Mouse (Mus musculus) bone marrow macrophage, adult 2 months (primary cell): ENCODE measurements around the gene Pgbd1. TPM values are rescaled to one million over a fixed set of nuclear protein-coding genes. Genes with fewer than 3 reads are reported as not detected.
"Not testable (repeated sequence)": the region's sequence is repeated elsewhere in the genome, so short reads cannot be mapped to it uniquely, and the experiment has no call there.

Experiments used
- H3K27ac ChIP-seq: 2 replicates; pipeline ENCODE4 v1.5.1; 2012; ENCODE audit warnings: low read depth, low read length; ENCODE audit not compliant: insufficient read depth
- H3K4me1 ChIP-seq: 2 replicates; pipeline ENCODE4 v1.6.1; 2012; ENCODE audit warnings: low read length; ENCODE audit not compliant: control insufficient read depth, insufficient read depth
- H3K4me3 ChIP-seq: 2 replicates; pipeline ENCODE4 v1.5.1; 2012; ENCODE audit warnings: mild to moderate bottlenecking, low read length, moderate library complexity; ENCODE audit not compliant: insufficient read depth
- CTCF ChIP-seq: IDR thresholded peaks from 2 replicates; pipeline ENCODE4 v1.5.1; 2012; ENCODE audit warnings: low read depth, mild to moderate bottlenecking, low read length, moderate library complexity
- POLR2A ChIP-seq: IDR thresholded peaks from 2 replicates; pipeline ENCODE4 v1.6.1; 2012; ENCODE audit warnings: mild to moderate bottlenecking, low read depth, low read length, borderline replicate concordance
- polyA plus RNA-seq: library from polyadenylated mRNA; stranded (reverse); fragments of >200 nt; gene quantifications from 2 replicates; pipeline ENCODE4 v1.2.4, GENCODE M21; 2012; ENCODE audit not compliant: missing spikeins, insufficient read depth, insufficient read length

Gene Pgbd1
- 0.17 and 0.65 TPM in 2 replicates for polyA plus RNA-seq

DNA sequence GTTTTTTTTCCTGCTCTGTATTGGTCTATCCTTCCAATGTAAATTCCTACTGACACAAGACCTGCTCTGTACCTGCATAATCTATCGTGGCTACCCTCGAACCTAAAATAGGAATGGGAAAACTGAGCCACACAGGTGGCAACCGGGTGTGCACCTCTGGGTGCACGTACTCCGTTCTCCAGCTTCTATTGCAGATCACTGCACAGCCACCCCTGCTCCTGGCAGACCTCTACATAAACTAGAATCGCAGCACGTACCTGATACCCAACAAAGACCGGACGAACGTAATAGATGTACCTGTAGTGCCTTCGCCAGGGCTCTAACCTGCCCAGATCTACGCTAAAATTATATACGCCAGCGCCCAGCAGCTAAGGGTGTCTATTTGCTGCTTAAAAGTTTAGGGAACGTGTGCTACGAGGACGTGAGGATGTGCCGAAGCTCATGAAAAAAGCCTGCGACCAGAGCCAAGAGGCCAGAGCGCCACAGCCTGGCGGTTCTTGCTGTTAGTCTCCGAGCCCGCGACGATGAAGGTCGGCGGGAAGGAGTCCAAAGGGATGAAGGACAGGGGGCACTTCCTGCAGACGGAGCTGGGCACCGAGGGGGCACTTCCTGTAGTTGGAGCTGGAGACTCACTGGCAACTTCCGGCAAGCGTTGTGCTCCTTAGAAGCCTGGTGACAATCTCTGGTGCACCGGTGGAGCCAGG lies at the start of gene Pgbd1:
Gene Pgbd1 (minus strand): TSS at position 556 of the 704 bp plus-strand sequence.
- TF ChIP-seq CTCF (no peak; the same call in 1 of the 2 replicates), POLR2A (no peak)
- Histone ChIP-seq H3K4me1 (peaks cover 2% of the 10 kb centered on the region), H3K4me3 (peak within 1 kb of the TSS; percentile 62), H3K27ac (no peak within 1 kb of the TSS)

GRCm38 (mm10) chr13:21486881-21487280 lies 46.0 kb upstream of the Pgbd1 start:
- no peak overlapping the region for H3K4me3 ChIP-seq
- H3K4me1 ChIP-seq: no peaks in the 10 kb centered on the region
- no peak for TF ChIP-seq POLR2A
- TF ChIP-seq CTCF: no peak
- no peak overlapping the region for H3K27ac ChIP-seq

DNA sequence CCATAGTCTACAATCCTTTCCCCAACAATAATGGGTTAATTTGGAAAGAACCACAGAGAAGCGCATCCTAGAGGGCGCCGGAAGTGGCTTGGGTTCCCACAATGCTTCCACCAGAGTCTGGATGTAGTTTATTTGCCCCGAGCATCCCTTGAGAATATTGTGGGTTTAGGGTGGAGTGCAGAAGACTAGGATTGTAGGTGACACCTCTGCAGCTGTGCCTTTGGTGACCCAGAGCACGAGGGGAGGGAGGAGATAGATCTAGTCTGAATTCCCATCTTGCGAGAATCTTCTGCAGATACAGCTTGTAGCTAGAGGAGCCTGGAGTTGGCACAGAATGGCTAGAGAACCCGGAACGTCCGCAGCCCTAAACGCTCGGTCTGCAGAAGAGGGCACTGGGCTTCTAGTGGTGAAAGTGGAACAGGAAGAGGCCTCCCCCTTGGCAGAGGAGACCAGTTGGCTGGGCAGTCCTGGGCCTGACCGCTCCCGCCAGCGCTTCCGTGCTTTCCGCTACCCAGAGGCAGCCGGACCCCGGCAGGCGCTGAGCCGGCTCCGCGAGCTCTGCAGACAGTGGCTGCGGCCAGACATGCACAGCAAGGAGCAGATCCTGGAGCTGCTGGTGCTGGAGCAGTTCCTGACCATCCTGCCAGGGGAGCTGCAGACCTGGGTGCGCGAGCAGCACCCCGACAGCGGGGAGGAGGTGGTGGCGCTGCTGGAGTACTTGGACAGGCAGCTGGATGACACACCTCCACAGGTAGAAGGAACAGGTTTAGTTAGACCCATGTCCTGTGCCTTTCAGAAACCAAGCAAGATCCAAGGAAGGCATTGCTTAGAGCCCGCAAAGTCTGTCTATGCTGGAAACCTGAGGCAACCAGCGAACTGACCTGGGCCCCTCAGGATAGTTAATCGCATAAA lies 38.2 kb upstream of the Pgbd1 start, which contains the start of the genes Zkscan4 and Gm10065:
Gene Zkscan4 (plus strand): TSS at position 149 of the 912 bp plus-strand sequence.
Gene Gm10065 (minus strand): TSS at position 683 of the 912 bp plus-strand sequence.
- not testable (repeated sequence) for H3K4me1 ChIP-seq
- peak within 1 kb of the TSS; percentile 57 for H3K27ac ChIP-seq
- peak; percentile 17; the same call in 1 of the 2 replicates for TF ChIP-seq CTCF
- H3K4me3 ChIP-seq: peak within 1 kb of the TSS; percentile 66

DNA sequence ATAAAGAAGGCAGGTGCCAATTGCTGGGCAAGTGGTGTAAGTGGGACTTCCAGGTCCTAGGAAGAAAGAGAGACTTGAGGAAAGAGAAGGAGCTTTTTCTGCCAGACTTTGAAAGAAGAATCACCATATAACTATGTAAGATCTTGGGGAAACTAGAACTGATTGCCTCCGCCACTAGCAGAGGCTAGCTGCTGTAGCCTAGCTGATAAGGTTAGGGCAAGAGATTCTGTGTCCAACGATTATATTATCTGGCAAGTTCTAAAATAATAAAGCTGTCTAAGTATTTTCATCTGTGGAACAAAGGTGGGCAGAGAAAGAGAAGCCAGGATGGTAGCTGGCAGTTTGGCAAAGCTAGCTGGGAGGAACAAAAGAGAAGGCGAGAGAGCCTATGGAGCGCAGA lies 31.6 kb upstream of the Pgbd1 start:
- H3K27ac ChIP-seq: no peak overlapping the region
- TF ChIP-seq CTCF: no peak
- no peak for TF ChIP-seq POLR2A
- peaks cover 2% of the 10 kb centered on the region for H3K4me1 ChIP-seq
- no peak overlapping the region for H3K4me3 ChIP-seq

GRCm38 (mm10) chr13:21469097-21469496 lies 28.2 kb upstream of the Pgbd1 start:
- no peak overlapping the region for H3K27ac ChIP-seq
- peaks cover 2% of the 10 kb centered on the region for H3K4me1 ChIP-seq
- TF ChIP-seq CTCF (no peak), POLR2A (no peak)
- no peak overlapping the region for H3K4me3 ChIP-seq

- TF ChIP-seq CTCF: no peak
- peak; percentile 34; the same call in 1 of the 2 replicates for TF ChIP-seq POLR2A
- peaks cover 2% of the 10 kb centered on the region for H3K4me1 ChIP-seq
- no peak within 1 kb of the TSS for H3K27ac ChIP-seq
- peak within 1 kb of the TSS; percentile 83 for H3K4me3 ChIP-seq
Observed at GRCm38 (mm10) chr13:21468061-21469019, 27.5 kb upstream of the Pgbd1 start, which contains the start of gene Nkapl. Gene Nkapl (minus strand): TSS chr13:21468509.

GRCm38 (mm10) chr13:21467336-21467735 lies 26.5 kb upstream of the Pgbd1 start:
- no peak overlapping the region for H3K27ac ChIP-seq
- H3K4me3 ChIP-seq: no peak overlapping the region
- TF ChIP-seq POLR2A (no peak), CTCF (no peak)

GRCm38 (mm10) chr13:21462516-21462915 lies 21.7 kb upstream of the Pgbd1 start:
- H3K4me3 ChIP-seq, H3K4me1 ChIP-seq, H3K27ac ChIP-seq: not testable (repeated sequence)

More at GRCm38 (mm10) chr13:21467336-21467735, 26.5 kb upstream of the Pgbd1 start:
- peaks cover 2% of the 10 kb centered on the region for H3K4me1 ChIP-seq

- Histone ChIP-seq H3K27ac (no peak overlapping the region), H3K4me1 (peaks cover 7% of the 10 kb centered on the region; the same call in 1 of the 2 replicates), H3K4me3 (no peak overlapping the region)
- TF ChIP-seq CTCF (no peak), POLR2A (no peak)
Observed at GRCm38 (mm10) chr13:21456347-21456746, 15.5 kb upstream of the Pgbd1 start.
